Mouse (Mus musculus) megakaryocyte-erythroid progenitor cell, adult 5 weeks (primary cell): ENCODE data around the gene Piga. TPM values are rescaled to one million over a fixed set of nuclear protein-coding genes. Genes with fewer than 3 reads are reported as not detected.

Experiments
- polyA plus RNA-seq: library from polyadenylated mRNA; stranded (reverse); fragments of >175 nt; gene quantifications from 2 replicates; pipeline ENCODE4 v1.2.3, GENCODE M21; 2012

Piga gene
- polyA plus RNA-seq: 1.6 TPM in 2 replicates

GRCm38 (mm10) chrX:164419471-164419939 lies at the start of gene Piga:
Gene Piga, plus strand, starts transcription at chrX:164419787.

GRCm38 (mm10) chrX:164373081-164373480 lies 46.5 kb upstream of the Piga start, which contains the start of gene Vegfd:
Gene Vegfd, plus strand, starts transcription at chrX:164373378.

DNA sequence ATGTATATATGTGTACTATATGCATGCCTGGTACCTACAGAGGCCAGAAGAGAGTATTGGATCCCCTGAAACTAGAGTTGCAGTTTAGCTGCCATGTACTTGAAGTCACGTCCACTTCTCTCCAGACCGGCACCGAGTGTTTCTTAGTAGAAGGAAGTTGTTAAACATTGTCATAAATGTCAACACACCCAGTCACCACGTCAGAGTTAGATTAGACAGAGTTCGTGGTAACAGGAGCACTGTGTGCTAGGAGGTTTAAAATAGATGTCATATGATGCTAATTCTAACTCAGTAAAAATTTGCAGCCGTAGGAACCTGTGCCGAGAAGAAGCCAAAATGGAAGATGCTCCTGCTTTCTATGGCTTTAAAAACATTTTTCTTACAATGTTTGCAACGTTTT lies 17.1 kb downstream of the Piga start, which contains the start of gene Asb11:
TSS of gene Asb11 (plus strand) at position 286 of the 400 bp plus-strand sequence.

Other genes with a start within 250 kb of the Piga start
- gene Bmx, start 161.6 kb upstream of the Piga start, polyA plus RNA-seq: 0.12 and 0.31 TPM in 2 replicates
- 1.2 and 1.6 TPM in 2 replicates for gene Pir, start 150.4 kb upstream of the Piga start, polyA plus RNA-seq
- not detected in 2 replicates for gene Vegfd, start 46.4 kb upstream of the Piga start, polyA plus RNA-seq
- not detected in 2 replicates for gene Asb11, start 17.2 kb downstream of the Piga start, polyA plus RNA-seq
- gene Asb9, start 86.5 kb downstream of the Piga start, polyA plus RNA-seq: not detected in 2 replicates